Mouse (Mus musculus): ENCODE data around the gene Igfbp5.

DNA sequence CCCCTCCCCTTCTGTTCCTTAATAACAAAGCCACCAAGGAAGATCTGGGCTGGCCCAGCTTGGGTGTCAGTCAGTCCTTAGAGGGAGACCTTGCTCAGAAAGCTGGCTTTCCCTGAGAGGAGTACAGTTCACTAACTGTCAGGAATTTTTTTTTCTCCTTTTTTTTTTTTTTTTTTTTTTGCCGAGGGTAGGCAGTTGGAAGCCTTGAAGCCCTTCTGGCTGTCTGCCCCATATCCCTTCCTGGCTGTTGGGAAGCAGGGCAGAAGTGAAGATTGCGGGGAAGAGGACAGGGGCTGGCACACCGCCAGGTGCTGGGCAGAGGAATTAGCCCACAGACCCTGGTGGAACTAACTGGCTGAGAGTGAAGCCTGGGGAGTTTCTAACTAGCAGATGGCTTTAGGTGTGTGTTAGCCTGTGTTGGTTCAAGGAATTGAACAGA, 42.0 kb downstream of the Igfbp5 start:
- TF ChIP-seq CTCF (conservative IDR thresholded peaks at IDR 0.05; ENCODE audit: low read length): no peak
- TF ChIP-seq POU5F1 (IDR thresholded peaks at IDR 0.05; ENCODE audit: borderline replicate concordance, low read length): no peak
- no peak for TF ChIP-seq NANOG (IDR thresholded peaks at IDR 0.05; ENCODE audit: borderline replicate concordance, low read length)
